Mouse (Mus musculus): ENCODE results near the gene Ttll7. TPM values are rescaled to one million over a fixed set of nuclear protein-coding genes. Genes with fewer than 3 reads are reported as not detected.

Ttll7 gene
- polyA plus RNA-seq, 1 experiment from 2014 or later, result 2.8 TPM

DNA sequence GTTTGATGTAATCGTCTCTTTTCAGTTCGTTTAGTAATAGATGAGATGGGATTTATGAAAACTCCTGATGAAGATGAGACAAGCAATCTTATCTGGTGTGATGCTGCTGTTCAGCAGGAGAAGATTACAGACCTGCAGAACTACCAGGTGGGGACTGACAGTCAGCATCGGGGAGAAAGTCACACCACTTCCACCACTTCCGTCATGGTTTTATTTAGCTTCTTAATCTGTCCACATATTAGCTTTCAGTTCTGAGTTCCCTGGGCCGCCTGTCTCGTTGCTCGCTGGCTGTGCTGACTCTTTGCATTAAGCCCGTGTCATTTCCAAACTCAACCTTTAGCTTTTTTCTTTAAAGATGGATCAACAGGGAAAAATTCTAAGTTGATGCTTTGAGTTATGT, 44.4 kb downstream of the Ttll7 start:
- no peaks in the 10 kb centered on the region for H3K4me1 ChIP-seq (ENCODE audit: control insufficient read depth, insufficient read depth, low read length)
- no peaks in the 10 kb centered on the region for H3K36me3 ChIP-seq (ENCODE audit: control insufficient read depth, insufficient read depth, low read length)
- H3K4me3 ChIP-seq (replicated peaks; ENCODE audit: low read length), result no peak overlapping the region
- H3K27ac ChIP-seq (ENCODE audit: low read length), result no peak overlapping the region
- H3K27me3 ChIP-seq (ENCODE audit: control insufficient read depth, insufficient read depth, low read length), result no peaks in the 10 kb centered on the region
- ATAC-seq (ENCODE audit: insufficient read depth, low FRiP score), result no peak
- no peak overlapping the region for H3K4me2 ChIP-seq (ENCODE audit: low read depth, low read length)
- H3K9ac ChIP-seq (ENCODE audit: low read length), result no peak overlapping the region
- H3K9me3 ChIP-seq (replicated peaks; ENCODE audit: control insufficient read depth, low read length), result no peaks in the 10 kb centered on the region
- whole genome bisulfite sequencing, result 84% methylated on average over 8 of the region's 8 CpGs

DNA sequence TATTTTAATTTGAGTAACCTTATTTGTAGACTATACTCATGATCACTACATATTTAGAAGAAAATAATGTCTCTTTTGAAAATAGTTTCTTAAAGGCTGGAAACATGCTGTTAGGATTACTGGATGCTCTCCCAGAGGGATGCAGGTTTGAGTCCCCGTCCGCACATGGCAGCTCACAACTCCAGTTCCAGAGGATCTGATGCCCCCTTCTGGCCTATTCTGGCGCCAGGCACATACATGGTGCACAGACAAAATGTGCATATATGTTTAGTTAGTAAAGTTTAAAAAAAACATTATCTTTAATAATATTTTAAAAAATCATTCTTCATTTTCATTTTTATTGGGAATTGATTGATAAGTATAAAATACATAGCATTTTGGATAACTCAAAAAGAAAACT, 47.9 kb downstream of the Ttll7 start:
- H3K27ac ChIP-seq (ENCODE audit: low read length), result no peak overlapping the region
- no peak overlapping the region for H3K9ac ChIP-seq (ENCODE audit: low read length)
- WGBS, result 85% methylated on average over 3 of the region's 3 CpGs
- H3K4me1 ChIP-seq (ENCODE audit: control insufficient read depth, insufficient read depth, low read length), result no peaks in the 10 kb centered on the region
- H3K36me3 ChIP-seq (ENCODE audit: control insufficient read depth, insufficient read depth, low read length), result no peaks in the 10 kb centered on the region
- no peak overlapping the region for H3K4me3 ChIP-seq (replicated peaks; ENCODE audit: low read length)
- no peak overlapping the region for H3K4me2 ChIP-seq (ENCODE audit: low read depth, low read length)
- no peak for ATAC-seq (ENCODE audit: insufficient read depth, low FRiP score)
- no peaks in the 10 kb centered on the region for H3K27me3 ChIP-seq (ENCODE audit: control insufficient read depth, insufficient read depth, low read length)
- no peaks in the 10 kb centered on the region for H3K9me3 ChIP-seq (replicated peaks; ENCODE audit: control insufficient read depth, low read length)

DNA sequence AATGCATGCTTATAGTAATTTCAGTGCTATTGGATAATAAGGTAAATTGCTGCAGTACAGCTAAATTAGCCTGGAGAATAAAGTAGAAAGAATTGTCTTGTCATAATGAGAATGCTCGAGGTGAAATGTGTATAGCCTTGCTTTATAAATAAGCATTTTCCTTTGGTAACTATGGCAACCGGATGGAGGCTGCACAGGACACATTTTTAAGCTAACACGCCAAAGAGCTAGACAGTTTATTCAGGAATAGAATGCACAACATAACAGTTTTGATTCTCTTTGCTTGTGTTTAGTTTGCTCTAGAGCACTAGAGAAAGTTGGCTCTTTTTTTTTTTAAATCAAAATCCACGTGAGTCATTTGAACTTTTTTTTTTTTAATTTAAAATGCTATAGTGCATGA, 49.6 kb downstream of the Ttll7 start:
- Histone ChIP-seq H3K9ac (ENCODE audit: low read length) (no peak overlapping the region), H3K9me3 (replicated peaks; ENCODE audit: control insufficient read depth, low read length) (no peaks in the 10 kb centered on the region), H3K4me3 (replicated peaks; ENCODE audit: low read length) (no peak overlapping the region), H3K27ac (ENCODE audit: low read length) (no peak overlapping the region), H3K4me2 (ENCODE audit: low read depth, low read length) (no peak overlapping the region), H3K4me1 (ENCODE audit: control insufficient read depth, insufficient read depth, low read length) (no peaks in the 10 kb centered on the region), H3K36me3 (ENCODE audit: control insufficient read depth, insufficient read depth, low read length) (no peaks in the 10 kb centered on the region), H3K27me3 (ENCODE audit: control insufficient read depth, insufficient read depth, low read length) (no peaks in the 10 kb centered on the region)
- no peak for ATAC-seq (ENCODE audit: insufficient read depth, low FRiP score)
- 69% methylated on average over 4 of the region's 4 CpGs for WGBS

DNA sequence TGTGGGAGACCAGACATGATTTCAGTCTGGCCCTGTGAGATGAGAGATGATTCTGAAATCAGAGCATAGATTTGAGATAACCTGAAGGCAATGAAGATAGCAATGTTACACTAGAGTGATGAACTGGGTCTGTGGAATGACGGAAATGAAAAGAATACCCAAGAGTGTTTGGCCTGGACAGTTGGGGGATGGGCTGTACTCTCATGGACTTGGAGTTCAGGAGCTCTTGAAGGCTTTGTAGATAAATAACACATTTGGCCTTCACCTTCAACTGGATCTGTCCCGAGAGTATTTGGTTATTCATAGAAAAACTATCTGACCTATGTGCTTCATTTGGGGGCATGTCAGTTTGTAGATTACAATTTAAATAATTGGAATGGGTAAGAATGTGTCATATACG, 53.4 kb downstream of the Ttll7 start:
- no peak for ATAC-seq (ENCODE audit: insufficient read depth, low FRiP score)
- Histone ChIP-seq H3K36me3 (ENCODE audit: control insufficient read depth, insufficient read depth, low read length) (no peaks in the 10 kb centered on the region), H3K27me3 (ENCODE audit: control insufficient read depth, insufficient read depth, low read length) (no peaks in the 10 kb centered on the region), H3K9me3 (replicated peaks; ENCODE audit: control insufficient read depth, low read length) (no peaks in the 10 kb centered on the region), H3K4me3 (replicated peaks; ENCODE audit: low read length) (no peak overlapping the region), H3K9ac (ENCODE audit: low read length) (no peak overlapping the region), H3K4me1 (ENCODE audit: control insufficient read depth, insufficient read depth, low read length) (no peaks in the 10 kb centered on the region), H3K4me2 (ENCODE audit: low read depth, low read length) (no peak overlapping the region), H3K27ac (ENCODE audit: low read length) (no peak overlapping the region)
- 71% methylated on average over 3 of the region's 3 CpGs for WGBS

DNA sequence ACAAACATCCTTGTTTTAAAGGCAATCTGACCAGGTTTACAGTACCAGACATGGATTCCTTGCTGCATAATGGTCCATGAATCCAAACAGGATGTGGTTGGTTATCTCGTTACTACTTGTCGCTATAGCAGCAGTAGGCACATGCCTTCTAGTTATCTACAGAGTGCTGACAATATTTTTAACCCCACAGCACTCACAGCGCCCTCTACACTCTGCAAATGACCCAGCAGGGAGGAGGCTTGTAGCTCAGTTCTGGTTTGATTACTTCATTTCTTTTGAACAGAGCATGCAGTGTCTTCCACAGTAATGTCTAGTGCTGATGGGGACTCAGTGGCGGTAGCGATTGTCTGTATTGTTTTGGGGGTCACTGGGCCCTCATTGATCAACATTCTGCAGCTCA, 56.8 kb downstream of the Ttll7 start:
- Histone ChIP-seq H3K4me3 (replicated peaks; ENCODE audit: low read length) (no peak overlapping the region), H3K4me2 (ENCODE audit: low read depth, low read length) (no peak overlapping the region), H3K27me3 (ENCODE audit: control insufficient read depth, insufficient read depth, low read length) (no peaks in the 10 kb centered on the region), H3K4me1 (ENCODE audit: control insufficient read depth, insufficient read depth, low read length) (no peaks in the 10 kb centered on the region), H3K36me3 (ENCODE audit: control insufficient read depth, insufficient read depth, low read length) (no peaks in the 10 kb centered on the region), H3K27ac (ENCODE audit: low read length) (no peak overlapping the region), H3K9ac (ENCODE audit: low read length) (no peak overlapping the region), H3K9me3 (replicated peaks; ENCODE audit: control insufficient read depth, low read length) (no peaks in the 10 kb centered on the region)
- 73% methylated on average over 5 of the region's 5 CpGs for whole genome bisulfite sequencing
- ATAC-seq (ENCODE audit: insufficient read depth, low FRiP score), result no peak

DNA sequence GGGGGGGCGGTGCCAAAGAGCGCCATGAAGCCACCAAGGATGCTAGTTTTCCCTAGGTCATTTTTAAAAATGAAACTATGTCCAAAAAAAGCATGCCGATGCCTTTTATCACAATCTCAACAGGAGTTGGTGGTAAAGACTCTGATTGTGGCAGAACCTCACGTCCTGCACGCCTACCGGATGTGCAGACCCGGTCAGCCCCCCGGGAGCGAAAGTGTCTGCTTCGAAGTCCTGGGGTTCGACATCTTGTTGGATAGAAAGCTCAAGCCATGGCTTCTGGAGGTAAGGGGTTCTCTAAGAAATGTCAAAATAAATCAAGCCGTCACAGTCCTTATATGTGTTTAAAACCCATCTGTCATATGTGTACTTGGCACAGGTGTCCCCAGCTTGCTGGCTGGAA, 60.9 kb downstream of the Ttll7 start:
- Histone ChIP-seq H3K4me3 (replicated peaks; ENCODE audit: low read length) (no peak overlapping the region), H3K27me3 (ENCODE audit: control insufficient read depth, insufficient read depth, low read length) (no peaks in the 10 kb centered on the region), H3K27ac (ENCODE audit: low read length) (no peak overlapping the region), H3K9ac (ENCODE audit: low read length) (no peak overlapping the region), H3K9me3 (replicated peaks; ENCODE audit: control insufficient read depth, low read length) (no peaks in the 10 kb centered on the region), H3K4me2 (ENCODE audit: low read depth, low read length) (no peak overlapping the region), H3K36me3 (ENCODE audit: control insufficient read depth, insufficient read depth, low read length) (no peaks in the 10 kb centered on the region), H3K4me1 (ENCODE audit: control insufficient read depth, insufficient read depth, low read length) (no peaks in the 10 kb centered on the region)
- ATAC-seq (ENCODE audit: insufficient read depth, low FRiP score), result no peak
- WGBS, result 81% methylated on average over 12 of the region's 12 CpGs

DNA sequence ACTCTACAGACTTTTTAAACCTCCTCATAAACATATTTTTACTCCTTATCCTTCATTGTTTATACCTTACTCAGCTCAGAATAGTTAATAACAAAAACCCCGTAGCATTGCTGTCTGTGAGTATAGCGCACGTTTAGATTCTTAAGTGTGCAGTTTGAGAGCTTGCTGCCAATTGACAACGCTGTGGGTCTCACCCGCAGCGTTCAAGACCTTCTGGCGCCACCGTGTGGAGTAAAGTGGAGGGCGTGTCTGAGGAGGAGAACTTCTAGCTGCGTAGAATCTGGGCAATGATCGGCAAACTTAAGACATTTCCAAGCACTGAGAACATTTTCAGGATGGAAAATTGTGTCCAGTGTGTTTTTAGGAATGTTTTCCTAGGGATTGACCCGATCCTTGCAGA, 62.6 kb downstream of the Ttll7 start:
- Histone ChIP-seq H3K4me1 (ENCODE audit: control insufficient read depth, insufficient read depth, low read length) (no peaks in the 10 kb centered on the region), H3K27ac (ENCODE audit: low read length) (no peak overlapping the region), H3K9me3 (replicated peaks; ENCODE audit: control insufficient read depth, low read length) (no peaks in the 10 kb centered on the region), H3K9ac (ENCODE audit: low read length) (no peak overlapping the region), H3K27me3 (ENCODE audit: control insufficient read depth, insufficient read depth, low read length) (no peaks in the 10 kb centered on the region), H3K36me3 (ENCODE audit: control insufficient read depth, insufficient read depth, low read length) (no peaks in the 10 kb centered on the region), H3K4me3 (replicated peaks; ENCODE audit: low read length) (no peak overlapping the region), H3K4me2 (ENCODE audit: low read depth, low read length) (no peak overlapping the region)
- peak; percentile 74; the same call in 1 of the 2 replicates for ATAC-seq (ENCODE audit: insufficient read depth, low FRiP score)
- WGBS, result 6% methylated on average over 12 of the region's 12 CpGs

DNA sequence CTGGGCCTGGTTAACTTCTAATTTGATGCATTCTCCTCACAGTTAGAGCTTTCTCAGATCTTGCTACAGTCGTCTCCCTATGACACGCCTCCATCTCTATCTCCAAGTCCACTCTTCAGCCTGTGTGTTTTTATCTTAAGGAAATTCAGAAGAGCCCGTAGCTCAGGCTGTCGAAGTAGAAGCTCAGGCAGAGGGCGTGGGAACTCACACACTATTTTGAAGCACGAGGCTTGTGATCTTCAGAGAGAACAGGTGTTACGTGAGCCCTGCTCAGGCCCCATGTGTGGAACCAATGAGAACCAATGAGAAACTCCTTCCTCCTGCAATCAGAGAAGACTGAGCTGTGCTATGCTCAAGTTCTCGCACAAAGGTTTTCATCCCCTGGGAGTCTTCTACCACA, 65.7 kb downstream of the Ttll7 start:
- Histone ChIP-seq H3K4me2 (ENCODE audit: low read depth, low read length) (no peak overlapping the region), H3K9ac (ENCODE audit: low read length) (no peak overlapping the region), H3K36me3 (ENCODE audit: control insufficient read depth, insufficient read depth, low read length) (no peaks in the 10 kb centered on the region), H3K9me3 (replicated peaks; ENCODE audit: control insufficient read depth, low read length) (no peaks in the 10 kb centered on the region), H3K4me1 (ENCODE audit: control insufficient read depth, insufficient read depth, low read length) (no peaks in the 10 kb centered on the region), H3K4me3 (replicated peaks; ENCODE audit: low read length) (no peak overlapping the region), H3K27ac (ENCODE audit: low read length) (no peak overlapping the region), H3K27me3 (ENCODE audit: control insufficient read depth, insufficient read depth, low read length) (no peaks in the 10 kb centered on the region)
- no peak for ATAC-seq (ENCODE audit: insufficient read depth, low FRiP score)
- 45% methylated on average over 8 of the region's 8 CpGs for WGBS

DNA sequence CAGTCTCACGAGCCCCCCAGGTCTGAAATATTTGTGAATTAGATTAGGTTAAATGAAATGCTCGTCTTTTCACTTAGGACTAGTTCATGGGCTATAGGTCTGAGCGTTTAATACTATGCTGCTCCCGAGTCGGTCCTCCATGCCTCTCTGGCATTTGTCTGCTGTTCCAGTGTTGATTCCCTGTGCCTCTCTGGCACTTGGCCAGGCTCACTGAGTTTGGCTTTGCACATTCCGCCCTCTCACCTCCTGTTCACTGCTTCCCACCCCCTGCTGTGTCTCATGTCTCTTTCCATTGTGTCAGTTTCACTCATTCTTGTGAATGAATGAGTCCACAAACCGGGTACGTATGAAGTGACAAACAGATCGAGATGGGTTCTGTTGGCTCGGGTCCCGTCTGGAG, 66.2 kb downstream of the Ttll7 start:
- no peak overlapping the region for H3K9ac ChIP-seq (ENCODE audit: low read length)
- H3K4me3 ChIP-seq (replicated peaks; ENCODE audit: low read length), result no peak overlapping the region
- no peaks in the 10 kb centered on the region for H3K36me3 ChIP-seq (ENCODE audit: control insufficient read depth, insufficient read depth, low read length)
- H3K4me1 ChIP-seq (ENCODE audit: control insufficient read depth, insufficient read depth, low read length), result no peaks in the 10 kb centered on the region
- no peak overlapping the region for H3K27ac ChIP-seq (ENCODE audit: low read length)
- no peak for ATAC-seq (ENCODE audit: insufficient read depth, low FRiP score)
- H3K9me3 ChIP-seq (replicated peaks; ENCODE audit: control insufficient read depth, low read length), result no peaks in the 10 kb centered on the region
- no peaks in the 10 kb centered on the region for H3K27me3 ChIP-seq (ENCODE audit: control insufficient read depth, insufficient read depth, low read length)
- no peak overlapping the region for H3K4me2 ChIP-seq (ENCODE audit: low read depth, low read length)
- WGBS, result 79% methylated on average over 11 of the region's 11 CpGs

All from stomach, embryonic 16.5 days (tissue).